Mouse (Mus musculus): ENCODE results near the gene Prkg1. TPM values are rescaled to one million over a fixed set of nuclear protein-coding genes. Genes with fewer than 3 reads are reported as not detected.
"Not testable (repeated sequence)": the region's sequence is repeated elsewhere in the genome, so short reads cannot be mapped to it uniquely, and the experiment has no call there.

Prkg1 gene
- total and polyA plus RNA-seq, 3 experiments = not detected

DNA sequence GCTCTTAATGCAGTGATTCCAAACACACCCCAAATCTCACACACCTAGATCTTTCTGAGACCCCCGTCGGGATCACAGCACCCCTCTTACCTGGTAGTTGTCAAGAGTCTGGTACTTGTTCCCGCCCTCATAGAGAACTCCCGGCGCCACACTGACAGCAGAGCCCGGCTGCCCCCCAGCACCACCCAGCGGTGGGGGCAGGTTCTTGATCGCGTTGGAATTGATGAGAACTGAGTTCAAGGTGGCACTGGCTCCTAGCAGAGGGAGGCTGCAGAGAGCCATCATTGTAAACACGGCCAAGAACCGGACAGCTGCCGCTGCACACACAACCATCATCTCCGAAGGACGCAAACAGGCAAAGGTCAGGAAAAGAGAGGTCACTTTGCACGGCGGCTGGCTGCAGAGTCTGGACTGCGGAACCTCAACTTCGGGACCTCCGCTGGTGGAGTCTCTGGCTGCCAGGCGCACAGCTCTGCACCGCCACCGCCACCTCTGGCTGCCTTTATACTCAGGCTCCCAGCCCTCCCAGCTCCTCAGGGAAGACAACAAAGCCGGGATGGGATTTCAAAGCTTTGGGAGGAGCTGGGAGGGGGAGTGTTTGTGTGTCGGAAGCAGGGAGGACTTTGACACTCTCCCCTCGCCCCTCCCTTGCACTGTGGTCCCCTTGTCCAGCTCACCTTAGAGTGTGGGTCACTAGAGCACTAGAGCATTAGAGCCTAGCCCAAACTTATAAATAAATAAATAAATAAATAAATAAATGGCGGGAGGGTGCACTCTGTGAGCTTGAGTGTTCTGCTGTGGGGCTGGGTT, 1215.6 kb downstream of the Prkg1 start, which contains the start of gene Dkk1:
Dkk1 (minus strand) TSS at position 622 of the 810 bp plus-strand sequence.
- no peak for TF ChIP-seq KAT2A (conservative IDR thresholded peaks at IDR 0.05; ENCODE audit: low read depth, low read length)
- no peak for TF ChIP-seq HCFC1 (IDR thresholded peaks at IDR 0.05; ENCODE audit: low read depth, low read length)
- no peak for TF ChIP-seq USF2 (IDR thresholded peaks at IDR 0.05; ENCODE audit: borderline replicate concordance in 1 of 2, insufficient read depth in 1 of 2, low read depth in 1 of 2, low read length in 2 of 2)
- TF ChIP-seq ETS1 (IDR thresholded peaks at IDR 0.05; ENCODE audit: low read depth, low read length) = no peak
- no peak for TF ChIP-seq CHD1 (IDR thresholded peaks at IDR 0.05; ENCODE audit: low read depth, low read length)
- no peak for TF ChIP-seq UBTF (IDR thresholded peaks at IDR 0.05; ENCODE audit: borderline replicate concordance, insufficient read depth, low read depth, low read length)
- no peak for TF ChIP-seq MAFK (IDR thresholded peaks at IDR 0.05; ENCODE audit: borderline replicate concordance, low read depth, low read length)
- TF ChIP-seq ZNF384 (IDR thresholded peaks at IDR 0.05; ENCODE audit: low read depth, low read length) = no peak
- TF ChIP-seq ZC3H11A (IDR thresholded peaks at IDR 0.05; ENCODE audit: low read depth, low read length) = no peak
- no peak for TF ChIP-seq CTCF (IDR thresholded peaks at IDR 0.05 in 2 of 3, conservative IDR thresholded peaks at IDR 0.05 in 1 of 3; ENCODE audit: control insufficient read depth in 1 of 3, insufficient read depth in 1 of 3, low read depth in 2 of 3, low read length in 3 of 3, poor library complexity in 1 of 3, severe bottlenecking in 1 of 3)
- TF ChIP-seq ZKSCAN1 (IDR thresholded peaks at IDR 0.05; ENCODE audit: low read depth, low read length) = no peak
- TF ChIP-seq POLR2A (IDR thresholded peaks at IDR 0.05; ENCODE audit: control insufficient read depth in 1 of 2, insufficient read depth in 1 of 2, low read depth in 1 of 2, low read length in 2 of 2, poor library complexity in 1 of 2) = no peak
- no peak for TF ChIP-seq MXI1 (IDR thresholded peaks at IDR 0.05; ENCODE audit: low read depth, low read length)
- TF ChIP-seq MAX (IDR thresholded peaks at IDR 0.05; ENCODE audit: low read length) = no peak
- TF ChIP-seq SIN3A (IDR thresholded peaks at IDR 0.05; ENCODE audit: low read length) = no peak
- no peak for TF ChIP-seq CHD2 (IDR thresholded peaks at IDR 0.05; ENCODE audit: low read length)
- no peak for TF ChIP-seq POLR2AphosphoS2 (IDR thresholded peaks at IDR 0.05; ENCODE audit: low read length)
- H3K4me3 ChIP-seq (ENCODE audit: control insufficient read depth in 1 of 2, insufficient read depth in 1 of 2, low read depth in 2 of 2, low read length in 2 of 2) = no peak within 1 kb of the TSS
- H3K4me1 ChIP-seq (ENCODE audit: control insufficient read depth in 1 of 2, insufficient read depth in 2 of 2, low read length in 2 of 2) = no peaks in the 10 kb centered on the region
- H3K9ac ChIP-seq (ENCODE audit: control insufficient read depth, low read depth, low read length, poor library complexity, severe bottlenecking) = no peak within 1 kb of the TSS
- DNase-seq (ENCODE audit: low read depth, low spot score) = no peak
- no peak within 1 kb of the TSS for H3K27ac ChIP-seq (ENCODE audit: control insufficient read depth, low read depth, low read length)
- no peaks in the 10 kb centered on the region for H3K9me3 ChIP-seq (replicated peaks; ENCODE audit: insufficient read depth, low read length)
- no peaks in the 10 kb centered on the region for H3K36me3 ChIP-seq (ENCODE audit: control insufficient read depth in 1 of 2, insufficient read depth in 2 of 2, low read length in 2 of 2)
- no peaks in the 10 kb centered on the region for H3K27me3 ChIP-seq (ENCODE audit: control insufficient read depth in 1 of 2, insufficient read depth in 2 of 2, low read length in 2 of 2)
- H3K79me2 ChIP-seq (ENCODE audit: control insufficient read depth, insufficient read depth, low read length, poor library complexity) = no peaks in the 10 kb centered on the region

DNA sequence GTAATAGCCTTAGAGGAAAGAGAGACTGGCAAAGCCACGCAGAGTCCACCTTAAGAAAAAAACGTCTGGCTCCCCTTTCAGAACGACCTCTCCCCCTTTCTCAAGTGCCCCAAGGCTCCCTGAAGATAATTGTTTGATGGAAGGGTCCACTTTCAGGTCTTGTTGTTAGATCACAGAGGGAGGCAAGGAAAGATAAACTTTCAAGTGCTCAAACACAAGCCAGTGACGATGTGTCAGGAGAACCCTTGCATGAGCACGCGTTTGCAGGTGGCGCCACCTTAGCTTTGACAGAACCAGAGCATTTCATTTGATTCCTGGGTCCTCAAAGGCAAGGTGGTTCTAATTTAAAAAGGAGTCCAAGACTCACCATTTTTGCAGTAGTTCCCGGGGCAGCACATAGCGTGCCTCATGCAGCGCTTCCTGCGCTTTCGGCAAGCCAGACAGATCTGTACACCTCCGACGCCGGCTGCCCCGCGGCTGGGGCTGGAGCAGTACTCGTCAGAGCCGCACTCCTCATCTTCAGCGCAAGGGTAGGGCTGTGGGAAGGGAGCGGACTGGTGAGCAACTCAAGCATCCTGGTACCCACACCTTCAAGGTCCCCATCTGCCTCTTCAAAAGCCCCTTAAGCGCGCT, 1216.3 kb downstream of the Prkg1 start:
- H3K4me3 ChIP-seq (ENCODE audit: control insufficient read depth in 1 of 2, insufficient read depth in 1 of 2, low read depth in 2 of 2, low read length in 2 of 2) = no peak overlapping the region
- no peak overlapping the region for H3K9ac ChIP-seq (ENCODE audit: control insufficient read depth, low read depth, low read length, poor library complexity, severe bottlenecking)
- TF ChIP-seq ELF1 (IDR thresholded peaks at IDR 0.05; ENCODE audit: low read depth, low read length) (no peak), TAL1 (IDR thresholded peaks at IDR 0.05; ENCODE audit: low read length) (no peak), JUND (IDR thresholded peaks at IDR 0.05; ENCODE audit: low read depth, low read length) (no peak), USF2 (IDR thresholded peaks at IDR 0.05; ENCODE audit: borderline replicate concordance in 1 of 2, insufficient read depth in 1 of 2, low read depth in 1 of 2, low read length in 2 of 2) (no peak), MAX (IDR thresholded peaks at IDR 0.05; ENCODE audit: low read length) (no peak), MYB (IDR thresholded peaks at IDR 0.05; ENCODE audit: low read depth, low read length) (no peak), USF1 (IDR thresholded peaks at IDR 0.05; ENCODE audit: low read depth, low read length) (no peak), RCOR1 (IDR thresholded peaks at IDR 0.05; ENCODE audit: low read depth, low read length) (no peak)
- DNase-seq (ENCODE audit: low read depth, low spot score) = no peak
- no peaks in the 10 kb centered on the region for H3K27me3 ChIP-seq (ENCODE audit: control insufficient read depth in 1 of 2, insufficient read depth in 2 of 2, low read length in 2 of 2)
- no peaks in the 10 kb centered on the region for H3K9me3 ChIP-seq (replicated peaks; ENCODE audit: insufficient read depth, low read length)
- no peak overlapping the region for H3K27ac ChIP-seq (ENCODE audit: control insufficient read depth, low read depth, low read length)
- no peaks in the 10 kb centered on the region for H3K36me3 ChIP-seq (ENCODE audit: control insufficient read depth in 1 of 2, insufficient read depth in 2 of 2, low read length in 2 of 2)
- no peaks in the 10 kb centered on the region for H3K4me1 ChIP-seq (ENCODE audit: control insufficient read depth in 1 of 2, insufficient read depth in 2 of 2, low read length in 2 of 2)
- H3K79me2 ChIP-seq (ENCODE audit: control insufficient read depth, insufficient read depth, low read length, poor library complexity) = no peaks in the 10 kb centered on the region

DNA sequence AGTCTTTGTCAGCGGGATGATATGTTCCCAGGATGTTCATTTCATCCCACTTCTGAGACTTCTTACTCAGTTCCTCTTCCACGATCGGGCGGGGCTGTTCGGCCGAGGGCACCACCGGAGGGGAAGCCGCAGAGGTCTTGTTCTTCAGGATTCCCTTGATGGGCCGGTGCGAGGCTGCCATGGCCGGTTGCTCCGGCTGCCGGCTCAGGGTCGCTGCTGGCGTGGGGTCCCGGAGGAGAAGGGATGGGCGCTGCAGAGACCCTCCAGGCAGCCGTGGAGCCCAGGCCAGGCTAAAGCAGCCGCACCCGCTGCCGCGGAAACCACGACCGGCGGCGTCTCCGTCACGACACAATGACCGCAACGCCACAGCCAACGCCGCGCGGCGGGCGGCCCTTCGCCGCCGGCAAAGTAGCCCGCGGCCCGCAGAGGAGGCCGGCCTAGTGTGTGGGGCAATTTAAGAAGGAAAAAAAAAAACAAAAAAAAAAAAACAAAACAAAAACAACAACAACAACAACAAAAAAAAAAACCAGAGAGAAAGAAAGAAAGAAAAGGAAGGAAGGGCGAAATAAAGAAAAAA, 1225.4 kb downstream of the Prkg1 start:
- DNase-seq (ENCODE audit: low read depth, low spot score); H3K79me2 ChIP-seq (ENCODE audit: control insufficient read depth, insufficient read depth, low read length, poor library complexity); H3K27ac ChIP-seq (ENCODE audit: control insufficient read depth, low read depth, low read length); H3K9me3 ChIP-seq (replicated peaks; ENCODE audit: insufficient read depth, low read length); H3K9ac ChIP-seq (ENCODE audit: control insufficient read depth, low read depth, low read length, poor library complexity, severe bottlenecking); H3K36me3 ChIP-seq (ENCODE audit: control insufficient read depth in 1 of 2, insufficient read depth in 2 of 2, low read length in 2 of 2); H3K27me3 ChIP-seq (ENCODE audit: control insufficient read depth in 1 of 2, insufficient read depth in 2 of 2, low read length in 2 of 2); H3K4me1 ChIP-seq (ENCODE audit: control insufficient read depth in 1 of 2, insufficient read depth in 2 of 2, low read length in 2 of 2); H3K4me3 ChIP-seq (ENCODE audit: control insufficient read depth in 1 of 2, insufficient read depth in 1 of 2, low read depth in 2 of 2, low read length in 2 of 2): not testable (repeated sequence)

Data from MEL (cell line).